Mouse (Mus musculus) lung, adult 18-20 months (tissue): ENCODE measurements around the gene Vmn1r125.
"Not testable (repeated sequence)": the region's sequence is repeated elsewhere in the genome, so short reads cannot be mapped to it uniquely, and the experiment has no call there.

Experiments used
- DNase-seq, 2 experiments: peaks; one replicate each; pipeline ENCODE4 v3.0.0; 2022; ENCODE audit warnings: mixed read lengths in 2 of 2

The Vmn1r125 gene

GRCm38 (mm10) chr7:21271879-21272278, at the start of gene Vmn1r125:
Vmn1r125 (plus strand) TSS chr7:21272179.
- DNase-seq, result not testable (repeated sequence)

DNA sequence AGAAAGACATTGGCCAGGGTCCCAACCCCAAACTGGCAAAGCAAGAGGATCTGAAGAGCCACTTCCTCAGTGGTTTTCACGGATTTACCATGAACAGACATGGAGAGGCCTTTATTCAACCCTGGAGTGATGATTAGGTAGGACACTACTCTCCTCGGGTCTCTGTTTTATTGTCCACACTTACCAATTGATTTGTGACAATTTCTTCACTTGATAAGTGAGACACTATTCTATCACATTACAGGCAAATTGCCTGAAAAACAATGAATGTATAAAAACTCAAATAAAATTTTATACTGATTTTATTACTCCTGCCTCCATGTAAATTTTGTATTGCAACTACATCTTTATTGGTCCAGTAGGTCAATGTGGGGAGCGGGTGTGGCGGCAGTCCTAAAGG, 11.5 kb upstream of the Vmn1r125 start, which contains the start of gene Vmn1r124:
TSS of gene Vmn1r124 (minus strand) at position 101 of the 400 bp plus-strand sequence.
- not testable (repeated sequence) for DNase-seq

DNA sequence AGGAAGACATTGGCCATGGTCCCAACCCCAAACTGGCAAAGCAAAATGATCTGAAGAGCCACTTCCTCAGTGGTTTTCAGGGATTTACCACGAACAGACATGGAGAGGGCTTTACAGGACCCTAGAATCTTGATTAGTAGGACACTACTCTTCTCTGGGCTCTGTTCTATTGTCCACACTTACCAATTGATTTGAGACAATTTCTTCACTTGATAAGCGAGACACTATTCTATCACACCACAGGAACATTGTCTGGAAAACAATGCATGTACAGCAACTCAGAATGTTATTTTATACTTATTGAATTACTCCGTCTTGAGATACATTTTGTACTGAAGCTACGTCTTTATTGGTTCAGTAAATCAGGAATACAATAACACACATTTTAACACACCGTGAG, 29.4 kb downstream of the Vmn1r125 start, which contains the start of gene Vmn1r126:
TSS of gene Vmn1r126 (minus strand) at position 101 of the 400 bp plus-strand sequence.
- DNase-seq, result not testable (repeated sequence)

- not testable (repeated sequence) for DNase-seq
These were observed 47.8 kb downstream of the Vmn1r125 start, which contains the start of gene Vmn1r127 for GRCm38 (mm10) chr7:21319761-21320160. Vmn1r127 (minus strand) TSS chr7:21319861.
